Mouse (Mus musculus) MEL (cell line): Measurements from ENCODE around the gene Tmem255a. TPM values are rescaled to one million over a fixed set of nuclear protein-coding genes. Genes with fewer than 3 reads are reported as not detected.

Experiments
- DNase-seq: peaks from one replicate; pipeline ENCODE4 v3.0.0; 2011; ENCODE audit warnings: low read depth, low spot score
- H3K27ac ChIP-seq: 2 replicates; pipeline ENCODE4 v1.5.1; 2012; ENCODE audit warnings: low read depth, mild to moderate bottlenecking, control low read depth, low read length, moderate library complexity; ENCODE audit not compliant: control insufficient read depth
- H3K27me3 ChIP-seq, 2 experiments: fragments of 150-350 bp in 1 of 2; sonication (generic) in 1 of 2; 2 replicates each; pipeline ENCODE4 v1.6.1; 2012; ENCODE audit warnings: low read length in 2 of 2, mild to moderate bottlenecking in 2 of 2, improper control_type of control experiment in 1 of 2, moderate library complexity in 1 of 2; ENCODE audit not compliant: insufficient read depth in 2 of 2, control insufficient read depth in 1 of 2
- H3K36me3 ChIP-seq, 2 experiments: 2 replicates each; pipeline ENCODE4 v1.6.1; 2012 to 2014; ENCODE audit warnings: low read length in 2 of 2, improper control_type of control experiment in 1 of 2, inconsistent platforms in 1 of 2, mild to moderate bottlenecking in 1 of 2; ENCODE audit not compliant: insufficient read depth in 2 of 2, control insufficient read depth in 1 of 2
- H3K4me1 ChIP-seq, 2 experiments: fragments of 150-350 bp in 1 of 2; sonication (generic) in 1 of 2; 2 replicates each; pipeline ENCODE4 v1.6.1; 2012; ENCODE audit warnings: low read length in 2 of 2, improper control_type of control experiment in 1 of 2, mild to moderate bottlenecking in 1 of 2; ENCODE audit not compliant: insufficient read depth in 2 of 2, control insufficient read depth in 1 of 2
- H3K4me3 ChIP-seq, 2 experiments: fragments of 150-350 bp in 1 of 2; sonication (generic) in 1 of 2; 2 replicates each; pipeline ENCODE4 v1.5.1; 2012; ENCODE audit warnings: low read depth in 2 of 2, low read length in 2 of 2, mild to moderate bottlenecking in 2 of 2, moderate library complexity in 2 of 2, control low read depth in 1 of 2, improper control_type of control experiment in 1 of 2; ENCODE audit not compliant: control insufficient read depth in 1 of 2, insufficient read depth in 1 of 2
- H3K79me2 ChIP-seq: 2 replicates; pipeline ENCODE4 v1.6.1; 2012; ENCODE audit warnings: mild to moderate bottlenecking, low read length, moderate library complexity; ENCODE audit not compliant: control insufficient read depth, poor library complexity, insufficient read depth
- H3K9ac ChIP-seq: 2 replicates; pipeline ENCODE4 v1.6.1; 2012; ENCODE audit warnings: low read depth, mild to moderate bottlenecking, control low read depth, low read length, moderate library complexity; ENCODE audit not compliant: control insufficient read depth, poor library complexity, severe bottlenecking
- H3K9me3 ChIP-seq: fragments of 150-350 bp; sonication (generic); replicated peaks from 2 replicates; pipeline ENCODE4 v1.6.1; 2012; ENCODE audit warnings: mild to moderate bottlenecking, low read length, improper control_type of control experiment, moderate library complexity; ENCODE audit not compliant: insufficient read depth
- EP300 ChIP-seq, 2 experiments: IDR thresholded peaks; 2 replicates each; pipeline ENCODE4 v1.6.1; 2011; ENCODE audit warnings: improper control_type of control experiment in 2 of 2, low read length in 2 of 2, low read depth in 1 of 2, mild to moderate bottlenecking in 1 of 2
- MAFK ChIP-seq: IDR thresholded peaks from 2 replicates; pipeline ENCODE4 v1.6.1; 2011; ENCODE audit warnings: low read depth, mild to moderate bottlenecking, low read length, improper control_type of control experiment, borderline replicate concordance
- MAX ChIP-seq: IDR thresholded peaks from 2 replicates; pipeline ENCODE4 v1.6.1; 2011; ENCODE audit warnings: low read length, improper control_type of control experiment
- MEF2A ChIP-seq: IDR thresholded peaks from 2 replicates; pipeline ENCODE4 v1.6.1; 2014; ENCODE audit warnings: low read depth, mild to moderate bottlenecking, inconsistent platforms, low read length, improper control_type of control experiment; ENCODE audit not compliant: poor library complexity, insufficient replicate concordance, severe bottlenecking; ENCODE audit errors: extremely low read depth
- MXI1 ChIP-seq: IDR thresholded peaks from 2 replicates; pipeline ENCODE4 v1.6.1; 2011; ENCODE audit warnings: mild to moderate bottlenecking, low read depth, low read length, improper control_type of control experiment
- NRF1 ChIP-seq: IDR thresholded peaks from 2 replicates; pipeline ENCODE4 v1.6.1; 2014; ENCODE audit warnings: low read depth, mild to moderate bottlenecking, inconsistent platforms, low read length, improper control_type of control experiment, moderate library complexity; ENCODE audit not compliant: poor library complexity, insufficient read depth, severe bottlenecking
- POLR2AphosphoS5 ChIP-seq: IDR thresholded peaks from 2 replicates; pipeline ENCODE4 v1.6.1; 2012; ENCODE audit warnings: low read depth, borderline replicate concordance, mild to moderate bottlenecking, inconsistent platforms, low read length, moderate library complexity, mixed read lengths
- SIN3A ChIP-seq: IDR thresholded peaks from 2 replicates; pipeline ENCODE4 v1.6.1; 2012; ENCODE audit warnings: low read length, improper control_type of control experiment, inconsistent platforms
- USF1 ChIP-seq: IDR thresholded peaks from 2 replicates; pipeline ENCODE4 v1.6.1; 2014; ENCODE audit warnings: low read depth, mild to moderate bottlenecking, inconsistent platforms, low read length, improper control_type of control experiment, moderate library complexity
- ZC3H11A ChIP-seq: IDR thresholded peaks from 2 replicates; pipeline ENCODE4 v1.6.1; 2012; ENCODE audit warnings: low read depth, mild to moderate bottlenecking, inconsistent platforms, low read length, improper control_type of control experiment
- ZKSCAN1 ChIP-seq: IDR thresholded peaks from 2 replicates; pipeline ENCODE4 v1.6.1; 2012; ENCODE audit warnings: low read depth, mild to moderate bottlenecking, inconsistent platforms, low read length, improper control_type of control experiment, moderate library complexity
- ZNF384 ChIP-seq: IDR thresholded peaks from 2 replicates; pipeline ENCODE4 v1.6.1; 2012; ENCODE audit warnings: low read depth, mild to moderate bottlenecking, inconsistent platforms, low read length, improper control_type of control experiment
- polyA plus RNA-seq, 2 experiments: library from polyadenylated mRNA; stranded (reverse) in 1 of 2; unstranded in 1 of 2; fragments of >175 nt in 1 of 2; fragments of >200 nt in 1 of 2; gene quantifications; 2 replicates each; pipeline versions ENCODE4 v1.2.1 to v1.2.4; 2012; ENCODE audit warnings: low replicate concordance in 2 of 2, low read depth in 1 of 2; ENCODE audit not compliant: insufficient read length in 2 of 2, insufficient read depth in 1 of 2, missing spikeins in 1 of 2
- total RNA-seq: library from RNA; depleted of rRNA; stranded (reverse); fragments of 300-350 nt; gene quantifications from 2 replicates; pipeline ENCODE4 v1.2.3, GENCODE M21; 2012

Gene Tmem255a
- total and polyA plus RNA-seq, 3 experiments = 0.15 TPM; not detected in 2

DNA sequence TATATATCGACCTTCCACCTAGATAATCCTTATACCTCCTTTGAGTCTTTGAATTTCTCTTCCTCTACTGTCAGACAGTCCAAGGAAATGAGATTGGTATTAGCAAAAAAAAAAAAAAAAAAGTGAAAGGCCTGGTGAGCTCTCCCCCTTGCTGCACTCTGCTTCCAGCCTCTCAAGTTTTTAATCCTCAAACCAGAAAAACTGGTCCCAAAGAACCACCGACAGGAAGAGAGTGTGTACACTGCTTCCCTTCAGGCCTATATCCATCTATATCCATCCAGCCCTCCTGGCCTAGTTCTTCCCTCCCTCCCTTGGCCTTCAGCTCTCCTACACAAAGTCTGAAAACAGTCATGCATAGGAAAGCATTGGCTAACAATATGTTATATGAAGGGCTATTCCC lies 29.5 kb downstream of the Tmem255a start:
- no peak overlapping the region for H3K27ac ChIP-seq
- H3K9ac ChIP-seq = no peak overlapping the region
- DNase-seq = no peak
- no peaks in the 10 kb centered on the region for H3K9me3 ChIP-seq
- no peaks in the 10 kb centered on the region for H3K36me3 ChIP-seq
- H3K79me2 ChIP-seq = no peaks in the 10 kb centered on the region
- H3K4me3 ChIP-seq = no peak overlapping the region
- no peaks in the 10 kb centered on the region for H3K4me1 ChIP-seq
- no peaks in the 10 kb centered on the region; a peak in 1 of 4 replicates for H3K27me3 ChIP-seq
- TF ChIP-seq MAX (no peak), SIN3A (no peak), NRF1 (no peak)

- no peaks in the 10 kb centered on the region for H3K4me1 ChIP-seq
- H3K36me3 ChIP-seq = no peaks in the 10 kb centered on the region
- no peaks in the 10 kb centered on the region for H3K9me3 ChIP-seq
- DNase-seq = no peak
- H3K9ac ChIP-seq = no peak overlapping the region
- H3K79me2 ChIP-seq = no peaks in the 10 kb centered on the region
- no peak overlapping the region for H3K4me3 ChIP-seq
- TF ChIP-seq MXI1 = no peak
- no peak for TF ChIP-seq ZKSCAN1
- TF ChIP-seq ZC3H11A = no peak
- TF ChIP-seq, all 39 proteins: peak for 0
- no peak overlapping the region for H3K27ac ChIP-seq
- H3K27me3 ChIP-seq = no peaks in the 10 kb centered on the region
Observed at GRCm38 (mm10) chrX:38217676-38217991, 34.6 kb downstream of the Tmem255a start.

- no peaks in the 10 kb centered on the region for H3K36me3 ChIP-seq
- TF ChIP-seq MEF2A = no peak
- TF ChIP-seq MXI1 = no peak
- no peak for TF ChIP-seq MAFK
- TF ChIP-seq ZNF384 = peak; percentile 56; the same call in 1 of the 2 replicates
- no peak for TF ChIP-seq EP300 (IDR thresholded peaks at IDR 0.05; ENCODE audit: low read depth in 1 of 2, low read length in 2 of 2)
- no peak for TF ChIP-seq ZC3H11A
- TF ChIP-seq POLR2AphosphoS5 = no peak
- peak; percentile 38; the same call in 1 of the 2 replicates for TF ChIP-seq USF1
- no peak overlapping the region for H3K27ac ChIP-seq
- H3K9me3 ChIP-seq = no peaks in the 10 kb centered on the region
- H3K27me3 ChIP-seq = no peaks in the 10 kb centered on the region
- no peak overlapping the region for H3K4me3 ChIP-seq
- DNase-seq = no peak
- H3K9ac ChIP-seq = no peak overlapping the region
- no peaks in the 10 kb centered on the region for H3K79me2 ChIP-seq
- no peaks in the 10 kb centered on the region for H3K4me1 ChIP-seq
Observed at GRCm38 (mm10) chrX:38216986-38217675, 35.1 kb downstream of the Tmem255a start.
